Mouse (Mus musculus) limb, embryonic 14.5 days (tissue): ENCODE measurements around the gene Vwa5a. TPM values are rescaled to one million over a fixed set of nuclear protein-coding genes. Genes with fewer than 3 reads are reported as not detected.
A peak's percentile ranks its signal among the peaks of the same experiment; 100 is the strongest.

Source experiments
- ATAC-seq: fragments of 200-750 bp; cut with Nextera tagmentation; 2 replicates; pipeline ENCODE4 v1.8.0; 2017; ENCODE audit warnings: low read depth, moderate number of reproducible peaks, moderate TSS enrichment; ENCODE audit not compliant: low FRiP score
- DNase-seq: peaks from one replicate; pipeline ENCODE4 v3.0.0-alpha.2; 2015; ENCODE audit warnings: low spot score
- H3K27ac ChIP-seq: fragments of 300-500 bp; sonication (generic); replicated peaks from 2 replicates; pipeline ENCODE4 v1.5.1; 2014; ENCODE audit warnings: low read depth, mild to moderate bottlenecking, low read length, moderate library complexity, mixed read lengths
- H3K27me3 ChIP-seq: fragments of 300-500 bp; sonication (generic); 2 replicates; pipeline ENCODE4 v1.6.1; 2014; ENCODE audit warnings: low read length, mixed read lengths; ENCODE audit not compliant: control insufficient read depth, insufficient read depth
- H3K36me3 ChIP-seq: fragments of 300-500 bp; sonication (generic); 2 replicates; pipeline ENCODE4 v1.6.1; 2014; ENCODE audit warnings: mild to moderate bottlenecking, low read length, moderate library complexity, mixed read lengths; ENCODE audit not compliant: control insufficient read depth, insufficient read depth
- H3K4me1 ChIP-seq: fragments of 300-500 bp; sonication (generic); 2 replicates; pipeline ENCODE4 v1.6.1; 2014; ENCODE audit warnings: antibody characterized with exemption, low read length, mixed read lengths; ENCODE audit not compliant: control insufficient read depth, insufficient read depth
- H3K4me2 ChIP-seq: fragments of 300-500 bp; sonication (generic); replicated peaks from 2 replicates; pipeline ENCODE4 v1.6.1; 2014; ENCODE audit warnings: low read depth, mild to moderate bottlenecking, low read length, moderate library complexity; ENCODE audit not compliant: severe bottlenecking
- H3K4me3 ChIP-seq: fragments of 300-500 bp; sonication (generic); replicated peaks from 2 replicates; pipeline ENCODE4 v1.5.1; 2014; ENCODE audit warnings: low read length
- H3K9ac ChIP-seq: fragments of 300-500 bp; sonication (generic); 2 replicates; pipeline ENCODE4 v1.6.1; 2014; ENCODE audit warnings: mild to moderate bottlenecking, low read depth, low read length, moderate library complexity; ENCODE audit not compliant: severe bottlenecking
- H3K9me3 ChIP-seq: fragments of 300-500 bp; sonication (generic); 2 replicates; pipeline ENCODE4 v1.6.1; 2016; ENCODE audit warnings: low read length; ENCODE audit not compliant: control insufficient read depth
- POLR2A ChIP-seq: fragments of 200-500 bp; IDR thresholded peaks from 2 replicates; pipeline ENCODE4 v1.8.0; 2012; ENCODE audit warnings: inconsistent platforms, mild to moderate bottlenecking, moderate library complexity, borderline replicate concordance; ENCODE audit not compliant: insufficient read depth, insufficient read length; ENCODE audit errors: extremely low read depth
- WGBS: fragments of 180-500 bp; shearing (Covaris S2); extraction: QIAGEN DNeasy Blood & Tissue Kit; methylation state at CpG from one replicate; pipeline ENCODE4 v1.1.7; 2014; 5-methylcytosine and 5-hydroxymethylcytosine counted together
- polyA plus RNA-seq, 2 experiments: library from polyadenylated mRNA; depleted of rRNA in 1 of 2; stranded (reverse) in 1 of 2; unstranded in 1 of 2; fragments of >200 nt; fragmentation: Nextera tagmentation in 1 of 2; extraction: Ambion mirVana in 1 of 2; gene quantifications; 2 replicates each; pipeline versions ENCODE4 v1.2.1 to v1.2.3; 2012 to 2014

The Vwa5a gene
- polyA plus RNA-seq (2012; rRNA removed) (19.1 and 20.6 TPM in 2 replicates), polyA plus RNA-seq (2014; fragmentation: Nextera tagmentation; extraction: Ambion mirVana) (26.2 and 28.6 TPM in 2 replicates)

DNA sequence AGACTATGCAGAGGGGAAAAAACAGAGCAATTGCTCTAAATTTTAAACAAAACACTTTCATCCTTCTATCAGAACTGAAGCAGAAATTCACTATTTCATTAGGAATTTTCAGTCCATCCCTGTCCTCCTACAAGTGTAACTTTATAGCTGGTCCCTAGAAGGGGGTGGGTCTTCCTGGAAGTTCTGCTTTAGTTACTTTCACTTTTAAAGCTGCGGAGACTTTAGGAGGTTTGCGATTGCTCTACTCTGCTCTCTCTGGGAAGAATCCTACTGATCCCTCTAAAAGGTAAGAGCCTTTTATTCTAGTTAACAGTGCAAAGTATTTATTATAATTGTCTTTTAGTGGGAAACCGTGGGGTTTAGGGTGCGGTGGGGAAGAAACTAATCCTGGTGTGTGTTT, at the start of gene Vwa5a:
Gene Vwa5a (plus strand): TSS at position 167 of the 400 bp plus-strand sequence.
- Histone ChIP-seq H3K4me2 (peak within 1 kb of the TSS; percentile 70), H3K27ac (peak within 1 kb of the TSS; percentile 71), H3K9me3 (no peaks in the 10 kb centered on the region), H3K36me3 (peaks cover 3% of the 10 kb centered on the region), H3K27me3 (no peaks in the 10 kb centered on the region), H3K9ac (peak within 1 kb of the TSS; percentile 67), H3K4me1 (0 out of 2 replicates have a peak, but pooled peaks cover 6% of the 10 kb centered on the region), H3K4me3 (peak within 1 kb of the TSS; percentile 56)
- DNase-seq (peak; percentile 77), ATAC-seq (peak; percentile 85)
- TF ChIP-seq POLR2A: no peak
- 1% methylated on average over 4 of the region's 4 CpGs for WGBS

- Histone ChIP-seq H3K4me1 (no peaks in the 10 kb centered on the region), H3K4me3 (no peak overlapping the region), H3K27me3 (no peaks in the 10 kb centered on the region), H3K27ac (no peak overlapping the region), H3K4me2 (no peak overlapping the region), H3K9ac (no peak overlapping the region), H3K36me3 (no peaks in the 10 kb centered on the region), H3K9me3 (no peaks in the 10 kb centered on the region)
- TF ChIP-seq POLR2A: no peak
- WGBS: 84% methylated on average over 2 of the region's 2 CpGs
- DNase-seq (no peak), ATAC-seq (no peak)
Observed at GRCm38 (mm10) chr9:38672887-38673286, 45.2 kb upstream of the Vwa5a start.

DNA sequence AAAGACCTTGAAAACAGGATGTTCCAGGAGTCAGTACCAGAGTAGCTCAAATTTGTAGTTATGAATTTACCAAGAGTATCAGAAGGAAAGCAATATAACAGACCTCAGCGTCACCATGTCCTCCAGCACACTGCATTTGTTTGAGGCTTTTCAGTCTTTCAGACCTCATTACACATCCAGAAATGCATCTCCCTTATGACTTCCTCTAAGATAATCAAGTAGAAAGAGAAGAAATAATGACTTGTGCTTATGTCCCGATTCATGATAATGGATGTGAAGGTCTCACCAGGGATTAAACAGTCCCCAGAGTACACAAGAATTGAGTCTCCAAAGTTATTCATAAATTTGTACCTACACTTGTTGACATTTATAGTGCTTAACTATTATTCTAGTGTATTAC, 43.6 kb upstream of the Vwa5a start, which contains the start of gene Olfr918:
Gene Olfr918 (minus strand): TSS at position 101 of the 400 bp plus-strand sequence.
- no peaks in the 10 kb centered on the region for H3K9me3 ChIP-seq
- H3K9ac ChIP-seq: no peak within 1 kb of the TSS
- ATAC-seq (no peak), DNase-seq (no peak)
- H3K27me3 ChIP-seq: no peaks in the 10 kb centered on the region
- H3K4me3 ChIP-seq: no peak within 1 kb of the TSS
- 92% methylated on average over 2 of the region's 2 CpGs for WGBS
- no peak within 1 kb of the TSS for H3K27ac ChIP-seq
- no peaks in the 10 kb centered on the region for H3K36me3 ChIP-seq
- H3K4me1 ChIP-seq: no peaks in the 10 kb centered on the region
- no peak for TF ChIP-seq POLR2A
- no peak within 1 kb of the TSS for H3K4me2 ChIP-seq

- no peaks in the 10 kb centered on the region for H3K27me3 ChIP-seq
- H3K4me1 ChIP-seq: 0 out of 2 replicates have a peak, but pooled peaks cover 6% of the 10 kb centered on the region
- H3K9me3 ChIP-seq: no peaks in the 10 kb centered on the region
- no peak for TF ChIP-seq POLR2A
- WGBS: 3% methylated on average over 3 of the region's 3 CpGs
- H3K36me3 ChIP-seq: peaks cover 11% of the 10 kb centered on the region
- H3K4me2 ChIP-seq: peak overlapping the region; percentile 70
- peak overlapping the region; percentile 56 for H3K4me3 ChIP-seq
- DNase-seq: peak; percentile 42
- peak overlapping the region; percentile 67 for H3K9ac ChIP-seq
- peak; percentile 45; the same call in 1 of the 2 replicates for ATAC-seq
- H3K27ac ChIP-seq: 0 out of 2 replicates have a peak overlapping the region, but pooled peaks have one; percentile 71
Observed at GRCm38 (mm10) chr9:38718927-38719441, 916 bp downstream of the Vwa5a start.

GRCm38 (mm10) chr9:38724044-38724443, 6.0 kb downstream of the Vwa5a start:
- Histone ChIP-seq H3K36me3 (peaks cover 18% of the 10 kb centered on the region), H3K4me1 (0 out of 2 replicates have a peak, but pooled peaks cover 6% of the 10 kb centered on the region), H3K27ac (no peak overlapping the region), H3K27me3 (no peaks in the 10 kb centered on the region), H3K9ac (no peak overlapping the region), H3K4me3 (no peak overlapping the region), H3K4me2 (no peak overlapping the region), H3K9me3 (no peaks in the 10 kb centered on the region)
- no peak for TF ChIP-seq POLR2A
- 96% methylated on average over 1 of the region's 1 CpGs for WGBS
- DNase-seq: no peak
- no peak for ATAC-seq
